Mouse (Mus musculus) intestine, embryonic 15.5 days (tissue): ENCODE measurements around the gene Gprasp1. TPM values are rescaled to one million over a fixed set of nuclear protein-coding genes. Genes with fewer than 3 reads are reported as not detected.
A peak's percentile ranks its signal among the peaks of the same experiment; 100 is the strongest.
"Not testable (repeated sequence)": the region's sequence is repeated elsewhere in the genome, so short reads cannot be mapped to it uniquely, and the experiment has no call there.

ENCODE experiments used
- ATAC-seq: fragments of 200-750 bp; cut with Nextera tagmentation; 2 replicates; pipeline ENCODE4 v1.8.0; 2017; ENCODE audit warnings: moderate TSS enrichment, moderate library complexity
- H3K27ac ChIP-seq: fragments of 300-500 bp; sonication (generic); 2 replicates; pipeline ENCODE4 v1.5.1; 2015; ENCODE audit warnings: mild to moderate bottlenecking, inconsistent platforms
- H3K27me3 ChIP-seq: fragments of 300-500 bp; sonication (generic); replicated peaks from 2 replicates; pipeline ENCODE4 v1.6.1; 2015; ENCODE audit warnings: inconsistent platforms
- H3K36me3 ChIP-seq: fragments of 300-500 bp; sonication (generic); 2 replicates; pipeline ENCODE4 v1.6.1; 2015; ENCODE audit warnings: inconsistent platforms
- H3K4me1 ChIP-seq: fragments of 300-500 bp; sonication (generic); replicated peaks from 2 replicates; pipeline ENCODE4 v1.6.1; 2015; ENCODE audit warnings: inconsistent platforms
- H3K4me2 ChIP-seq: fragments of 300-500 bp; sonication (generic); replicated peaks from 2 replicates; pipeline ENCODE4 v1.6.1; 2015; ENCODE audit warnings: mild to moderate bottlenecking, inconsistent platforms
- H3K4me3 ChIP-seq: fragments of 300-500 bp; sonication (generic); replicated peaks from 2 replicates; pipeline ENCODE4 v1.5.1; 2015; ENCODE audit warnings: inconsistent platforms
- H3K9ac ChIP-seq: fragments of 300-500 bp; sonication (generic); 2 replicates; pipeline ENCODE4 v1.6.1; 2015; ENCODE audit warnings: inconsistent platforms
- H3K9me3 ChIP-seq: fragments of 300-500 bp; sonication (generic); 2 replicates; pipeline ENCODE4 v1.6.1; 2016; ENCODE audit warnings: inconsistent platforms
- WGBS: fragments of 180-500 bp; shearing (Covaris S2); methylation state at CpG from one replicate; pipeline ENCODE4 v1.1.7; 2015; 5-methylcytosine and 5-hydroxymethylcytosine counted together
- polyA plus RNA-seq: library from polyadenylated mRNA; unstranded; fragments of >200 nt; fragmentation: Nextera tagmentation; extraction: Ambion mirVana; gene quantifications from 2 replicates; pipeline ENCODE4 v1.2.1, GENCODE M21; 2015

The Gprasp1 gene
- 27.7 and 30.0 TPM in 2 replicates for polyA plus RNA-seq

DNA sequence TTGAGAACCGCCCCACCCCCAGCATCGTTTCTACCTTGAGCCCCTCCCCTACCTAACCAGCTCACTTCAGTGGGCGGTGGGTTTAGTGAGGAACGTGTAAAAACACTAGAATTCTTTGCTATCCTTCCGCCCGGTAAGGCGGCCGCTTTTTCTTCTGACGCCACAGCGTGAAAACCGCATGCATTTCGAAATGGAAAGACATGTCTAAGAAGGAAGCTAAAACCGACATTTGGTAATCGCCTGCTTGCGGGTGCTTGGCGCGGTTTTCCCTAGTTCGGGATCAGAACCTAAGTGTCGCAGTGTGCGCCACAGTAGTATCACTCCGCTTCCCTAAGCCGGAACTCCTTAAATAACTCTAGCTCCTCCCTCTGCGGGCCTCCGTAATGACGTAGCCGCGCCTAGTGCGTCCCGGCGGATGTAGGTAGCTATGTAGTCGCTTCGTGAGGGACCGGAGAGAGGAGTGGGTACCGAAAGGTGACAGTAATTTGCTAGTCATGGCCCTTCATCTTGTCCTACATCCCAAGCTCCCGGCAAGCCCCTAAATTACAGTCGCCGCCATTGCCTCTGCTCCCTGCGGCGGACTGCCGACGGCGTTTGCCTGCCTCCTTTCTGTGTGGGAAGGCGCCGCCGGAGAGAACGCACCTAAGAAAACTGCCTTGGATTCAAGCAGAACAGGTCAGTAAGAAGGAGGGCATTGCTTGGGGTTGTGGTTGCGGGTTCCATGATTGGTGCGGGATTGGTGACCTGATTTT lies at the start of gene Gprasp1, which contains the start of gene Armcx5:
Gene Gprasp1, plus strand, starts transcription at position 430 of the 752 bp plus-strand sequence.
Gene Armcx5, plus strand, starts transcription at position 430 of the 752 bp plus-strand sequence.
- no peaks in the 10 kb centered on the region for H3K27me3 ChIP-seq
- 21% methylated on average over 48 of the region's 48 CpGs for WGBS
- peak within 1 kb of the TSS; percentile 46 for H3K4me2 ChIP-seq
- H3K9ac ChIP-seq = peak within 1 kb of the TSS; percentile 64
- peak; percentile 98 for ATAC-seq
- no peaks in the 10 kb centered on the region for H3K4me1 ChIP-seq
- H3K4me3 ChIP-seq = peak within 1 kb of the TSS; percentile 54
- H3K36me3 ChIP-seq = no peaks in the 10 kb centered on the region
- H3K9me3 ChIP-seq = no peaks in the 10 kb centered on the region
- H3K27ac ChIP-seq = 0 out of 2 replicates have a peak within 1 kb of the TSS, but pooled peaks have one; percentile 66

DNA sequence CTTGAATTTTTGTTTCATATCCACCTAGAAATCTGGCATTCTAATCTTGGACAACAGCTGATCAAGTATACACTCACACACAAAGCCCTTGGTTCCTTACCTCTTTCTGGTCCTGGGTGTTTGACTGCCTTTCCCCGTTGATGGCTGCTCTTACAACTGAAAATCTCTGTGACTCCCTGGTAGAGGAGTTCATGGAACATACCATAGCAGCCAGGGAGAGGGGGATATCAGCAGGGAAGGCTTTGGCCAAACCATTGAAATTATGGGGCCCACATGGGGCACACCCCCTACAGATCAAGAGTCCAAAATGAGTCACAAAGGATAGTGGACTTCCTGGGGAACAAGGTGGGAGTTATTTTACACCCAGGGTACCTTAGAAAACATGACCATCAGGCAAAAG lies 48.9 kb upstream of the Gprasp1 start, which contains the start of gene Tcp11x2:
Gene Tcp11x2, minus strand, starts transcription at position 158 of the 400 bp plus-strand sequence.
- Histone ChIP-seq H3K36me3 (no peaks in the 10 kb centered on the region), H3K9ac (no peak within 1 kb of the TSS), H3K4me2 (no peak within 1 kb of the TSS), H3K4me1 (no peaks in the 10 kb centered on the region), H3K27me3 (no peaks in the 10 kb centered on the region), H3K4me3 (no peak within 1 kb of the TSS), H3K27ac (no peak within 1 kb of the TSS), H3K9me3 (no peaks in the 10 kb centered on the region)
- ATAC-seq = no peak
- WGBS = 48% methylated on average over 1 of the region's 1 CpGs

DNA sequence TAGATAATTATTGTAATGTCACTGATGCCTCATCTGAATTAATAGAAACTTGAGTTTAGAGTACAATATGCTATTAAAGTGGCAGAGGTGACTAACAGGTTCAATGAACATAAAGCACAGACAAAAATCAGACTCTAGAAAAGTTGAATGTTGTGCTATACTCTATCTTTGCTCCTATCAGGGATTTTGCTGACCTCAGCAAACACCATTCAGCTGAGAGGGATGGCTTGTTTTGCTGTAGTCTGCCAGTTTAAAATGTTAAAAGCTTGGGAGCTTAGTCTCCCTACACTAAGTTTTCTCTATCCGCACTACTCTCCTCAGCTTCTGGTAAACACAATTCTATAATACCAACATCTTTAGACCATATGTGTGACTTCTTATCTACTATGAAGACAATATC lies 39.4 kb upstream of the Gprasp1 start:
- Histone ChIP-seq H3K36me3 (no peaks in the 10 kb centered on the region), H3K9ac (no peak overlapping the region), H3K27ac (no peak overlapping the region), H3K4me1 (no peaks in the 10 kb centered on the region), H3K4me2 (no peak overlapping the region), H3K9me3 (no peaks in the 10 kb centered on the region), H3K27me3 (no peaks in the 10 kb centered on the region), H3K4me3 (no peak overlapping the region)
- WGBS = 97% methylated on average over 1 of the region's 1 CpGs
- no peak for ATAC-seq

DNA sequence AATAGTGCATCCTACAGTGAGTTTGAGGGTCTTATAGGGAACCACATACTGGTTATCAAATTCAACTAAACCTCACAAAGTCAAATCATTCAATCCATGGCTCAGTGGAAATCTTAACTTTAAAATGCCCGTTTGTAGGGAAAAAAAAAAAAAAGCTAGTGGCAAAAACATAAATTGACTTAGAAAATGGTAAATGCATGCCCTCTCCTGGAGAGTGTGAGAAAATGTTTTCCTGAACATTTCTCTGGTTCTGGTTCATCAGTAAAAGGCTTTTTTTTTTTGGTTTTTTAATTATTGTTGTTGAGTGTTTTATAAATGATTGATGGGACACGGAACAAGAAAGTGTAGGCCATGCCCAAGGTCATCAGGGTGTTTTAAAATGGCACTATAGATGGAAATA lies 38.2 kb upstream of the Gprasp1 start:
- H3K36me3 ChIP-seq = no peaks in the 10 kb centered on the region
- 45% methylated on average over 2 of the region's 2 CpGs for WGBS
- no peak overlapping the region for H3K4me2 ChIP-seq
- H3K4me3 ChIP-seq = no peak overlapping the region
- H3K4me1 ChIP-seq = no peaks in the 10 kb centered on the region
- no peak overlapping the region for H3K9ac ChIP-seq
- H3K9me3 ChIP-seq = no peaks in the 10 kb centered on the region
- ATAC-seq = no peak
- H3K27me3 ChIP-seq = no peaks in the 10 kb centered on the region
- no peak overlapping the region for H3K27ac ChIP-seq

DNA sequence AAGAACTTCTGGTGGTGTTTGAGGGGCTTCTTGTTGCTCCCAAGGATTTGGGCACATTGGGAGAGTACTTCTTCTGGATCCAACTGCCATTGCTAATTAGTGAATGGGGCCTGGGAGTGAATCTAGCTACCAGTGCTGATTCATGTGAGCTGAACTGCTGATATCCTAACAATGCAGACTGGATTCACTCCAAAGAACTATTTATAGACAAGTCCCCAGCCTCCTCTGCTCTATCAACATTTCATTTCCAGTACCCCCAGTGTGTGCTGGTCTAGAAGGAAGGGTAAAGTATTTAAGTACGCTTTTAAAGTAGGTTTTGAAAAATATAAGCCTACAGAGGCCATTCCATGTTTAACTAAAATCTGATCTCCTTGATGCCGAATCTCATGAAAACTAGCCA lies 29.7 kb upstream of the Gprasp1 start:
- no peak overlapping the region for H3K9ac ChIP-seq
- 82% methylated on average over 2 of the region's 2 CpGs for WGBS

DNA sequence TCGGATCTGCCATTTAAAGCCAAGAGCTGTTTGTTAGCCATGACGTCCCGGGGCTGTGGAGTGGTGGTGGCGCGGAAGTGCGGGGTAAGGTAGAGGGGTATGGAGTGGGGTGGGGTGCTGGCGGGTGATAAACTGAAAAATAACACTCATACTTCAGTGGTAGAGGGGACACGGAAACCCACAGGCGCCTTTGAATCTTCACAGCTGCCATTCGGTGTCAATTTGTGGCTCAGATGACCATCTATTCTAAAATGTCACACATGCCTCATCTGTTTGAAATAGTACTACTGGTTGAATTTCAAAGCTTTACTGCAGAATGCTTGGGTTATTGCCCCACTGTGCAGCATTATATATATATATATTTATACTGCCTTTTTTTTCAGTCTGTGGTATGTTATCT lies 17.4 kb upstream of the Gprasp1 start, which contains the start of gene Tmsb15a:
Gene Tmsb15a, minus strand, starts transcription at position 101 of the 400 bp plus-strand sequence.
- no peak for ATAC-seq
- H3K4me3 ChIP-seq = no peak within 1 kb of the TSS

More for the DNA sequence above, 29.7 kb upstream of the Gprasp1 start:
- H3K4me2 ChIP-seq = no peak overlapping the region
- no peak overlapping the region for H3K27ac ChIP-seq
- no peaks in the 10 kb centered on the region for H3K36me3 ChIP-seq
- no peak for ATAC-seq
- no peaks in the 10 kb centered on the region for H3K27me3 ChIP-seq
- no peaks in the 10 kb centered on the region for H3K9me3 ChIP-seq
- no peaks in the 10 kb centered on the region for H3K4me1 ChIP-seq
- H3K4me3 ChIP-seq = no peak overlapping the region

DNA sequence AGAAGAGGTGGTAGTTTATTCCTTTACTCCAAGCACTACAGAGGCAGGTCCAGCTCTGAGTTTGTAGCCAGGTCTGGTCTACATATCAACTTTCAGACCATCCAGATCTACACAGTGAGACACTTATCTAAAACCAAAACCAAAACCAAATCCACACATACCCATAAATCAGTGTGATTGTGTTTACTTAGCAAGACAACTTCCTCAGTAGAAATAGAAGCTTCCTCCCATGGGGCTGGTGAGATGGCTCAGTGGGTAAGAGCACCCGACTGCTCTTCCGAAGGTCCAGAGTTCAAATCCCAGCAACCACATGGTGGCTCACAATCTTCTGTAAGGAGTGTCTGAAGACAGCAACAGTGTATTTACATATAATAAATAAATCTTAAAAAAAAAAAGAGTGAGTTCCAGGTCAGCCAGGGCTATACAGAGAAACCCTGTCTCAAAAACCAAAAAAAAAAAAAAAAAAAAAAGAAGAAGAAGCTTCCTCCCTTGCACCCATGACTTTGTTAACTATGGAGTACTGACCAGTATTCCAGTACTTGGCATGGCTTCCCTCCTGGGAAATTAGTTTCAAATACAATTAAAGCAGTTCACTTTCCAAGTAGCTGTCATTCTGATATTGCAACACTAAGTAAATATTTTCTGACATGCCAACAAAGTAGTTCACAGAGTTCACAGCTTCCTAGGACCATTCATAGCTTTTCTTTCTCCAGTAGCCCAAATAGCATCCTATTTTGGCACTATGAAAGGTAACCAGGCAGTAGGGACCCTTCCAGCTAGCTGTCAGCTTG lies 3.6 kb upstream of the Gprasp1 start:
- Histone ChIP-seq H3K4me2 (no peak overlapping the region), H3K36me3 (no peaks in the 10 kb centered on the region), H3K27ac (no peak overlapping the region), H3K27me3 (no peaks in the 10 kb centered on the region), H3K9me3 (no peaks in the 10 kb centered on the region), H3K4me3 (no peak overlapping the region), H3K4me1 (no peaks in the 10 kb centered on the region), H3K9ac (no peak overlapping the region)
- 87% methylated on average over 2 of the region's 2 CpGs for WGBS
- no peak for ATAC-seq

More for the DNA sequence above, 17.4 kb upstream of the Gprasp1 start, which contains the start of gene Tmsb15a:
- H3K9me3 ChIP-seq = no peaks in the 10 kb centered on the region
- H3K9ac ChIP-seq = no peak within 1 kb of the TSS
- no peaks in the 10 kb centered on the region for H3K4me1 ChIP-seq
- H3K27ac ChIP-seq = no peak within 1 kb of the TSS
- H3K4me2 ChIP-seq = no peak within 1 kb of the TSS
- 80% methylated on average over 10 of the region's 10 CpGs for WGBS
- H3K36me3 ChIP-seq = no peaks in the 10 kb centered on the region
- no peaks in the 10 kb centered on the region for H3K27me3 ChIP-seq

DNA sequence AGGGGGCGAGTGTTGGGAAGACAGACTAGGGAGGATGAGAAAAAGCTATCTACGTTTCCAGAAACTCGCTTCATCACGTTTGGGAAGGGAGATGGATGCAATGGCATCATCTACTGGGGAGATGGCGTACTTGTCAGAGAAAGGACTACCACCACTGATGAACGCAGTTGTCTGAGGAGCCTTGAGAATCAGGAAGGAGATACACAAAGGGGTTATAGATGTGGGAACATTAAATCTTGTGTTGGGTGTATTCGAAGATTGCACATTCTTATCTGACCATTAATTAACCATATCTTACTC lies 473 bp downstream of the Gprasp1 start:
- no peak overlapping the region for H3K27ac ChIP-seq

DNA sequence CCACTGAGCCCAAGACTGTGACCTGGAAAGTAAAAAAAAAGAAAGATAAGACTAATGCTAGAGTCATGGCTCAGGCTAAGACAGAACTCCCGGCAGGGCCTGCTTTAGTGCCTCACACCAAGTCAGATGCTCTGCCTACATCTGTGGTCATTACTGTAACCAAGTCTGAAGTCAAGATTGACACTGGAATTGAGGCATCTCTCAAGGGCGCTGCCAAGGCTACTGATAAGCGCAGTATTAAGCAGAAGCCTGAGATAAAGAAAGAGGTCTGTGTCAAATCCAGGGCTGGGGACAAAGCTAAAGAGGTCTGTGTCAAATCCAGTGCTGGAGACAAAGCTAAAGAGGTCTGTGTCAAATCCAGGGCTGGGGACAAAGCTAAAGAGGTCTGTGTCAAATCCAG lies 2.8 kb downstream of the Gprasp1 start:
- 91% methylated on average over 3 of the region's 3 CpGs for WGBS

More for the DNA sequence above, 473 bp downstream of the Gprasp1 start:
- Histone ChIP-seq H3K9ac (peak overlapping the region; percentile 64), H3K4me1 (no peaks in the 10 kb centered on the region), H3K27me3 (no peaks in the 10 kb centered on the region), H3K4me3 (peak overlapping the region; percentile 54), H3K36me3 (no peaks in the 10 kb centered on the region), H3K9me3 (no peaks in the 10 kb centered on the region), H3K4me2 (peak overlapping the region; percentile 46)
- 17% methylated on average over 7 of the region's 7 CpGs for WGBS
- peak; percentile 42 for ATAC-seq

DNA sequence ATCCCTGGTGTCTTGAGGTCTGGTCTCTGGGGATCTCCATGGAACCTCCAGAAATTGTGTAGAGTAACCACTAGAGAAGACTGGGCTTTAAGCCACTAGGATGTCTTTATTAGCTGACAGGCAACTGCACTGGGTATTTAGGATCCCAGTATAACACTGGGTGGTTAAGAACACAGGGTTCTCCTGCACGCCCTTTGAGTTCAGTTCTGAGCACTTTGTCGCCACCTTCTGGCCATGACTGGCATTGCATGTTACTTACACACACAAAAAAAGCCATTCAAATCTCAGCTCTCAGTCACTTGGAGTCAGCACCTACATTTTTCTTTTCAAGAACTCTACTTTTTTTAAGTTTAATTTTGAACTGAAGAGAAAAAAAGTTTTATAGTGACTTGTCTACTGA lies 10.3 kb downstream of the Gprasp1 start:
- Histone ChIP-seq H3K4me3 (no peak overlapping the region), H3K4me2 (no peak overlapping the region), H3K27ac (no peak overlapping the region), H3K27me3 (no peaks in the 10 kb centered on the region), H3K36me3 (no peaks in the 10 kb centered on the region), H3K4me1 (no peaks in the 10 kb centered on the region), H3K9ac (no peak overlapping the region), H3K9me3 (no peaks in the 10 kb centered on the region)
- 4% methylated on average over 2 of the region's 2 CpGs for WGBS
- peak; percentile 41; the same call in 1 of the 2 replicates for ATAC-seq

More for the DNA sequence above, 2.8 kb downstream of the Gprasp1 start:
- H3K36me3 ChIP-seq, H3K27ac ChIP-seq, H3K9ac ChIP-seq, ATAC-seq, H3K27me3 ChIP-seq, H3K9me3 ChIP-seq, H3K4me2 ChIP-seq, H3K4me3 ChIP-seq, H3K4me1 ChIP-seq: not testable (repeated sequence)

DNA sequence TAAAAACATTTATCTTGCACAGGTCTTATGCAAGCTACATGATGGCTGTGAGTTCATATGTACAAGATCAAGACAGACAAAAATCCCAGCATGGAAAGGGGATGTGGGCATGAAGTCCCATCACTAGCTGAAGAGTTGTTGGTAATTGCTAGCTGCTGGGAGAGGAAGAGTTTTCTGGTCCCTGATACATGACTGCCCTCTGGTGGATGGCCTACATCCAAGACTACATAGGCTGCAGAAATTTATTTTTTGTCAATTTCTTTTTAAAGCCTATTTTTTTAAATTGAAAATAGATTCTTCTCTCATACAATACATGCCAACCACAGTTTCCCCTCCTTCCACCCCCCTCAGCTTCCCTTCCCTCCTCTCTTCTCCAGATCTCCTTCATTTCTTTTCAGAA lies 19.2 kb downstream of the Gprasp1 start:
- Histone ChIP-seq H3K9ac (no peak overlapping the region), H3K4me3 (no peak overlapping the region)

DNA sequence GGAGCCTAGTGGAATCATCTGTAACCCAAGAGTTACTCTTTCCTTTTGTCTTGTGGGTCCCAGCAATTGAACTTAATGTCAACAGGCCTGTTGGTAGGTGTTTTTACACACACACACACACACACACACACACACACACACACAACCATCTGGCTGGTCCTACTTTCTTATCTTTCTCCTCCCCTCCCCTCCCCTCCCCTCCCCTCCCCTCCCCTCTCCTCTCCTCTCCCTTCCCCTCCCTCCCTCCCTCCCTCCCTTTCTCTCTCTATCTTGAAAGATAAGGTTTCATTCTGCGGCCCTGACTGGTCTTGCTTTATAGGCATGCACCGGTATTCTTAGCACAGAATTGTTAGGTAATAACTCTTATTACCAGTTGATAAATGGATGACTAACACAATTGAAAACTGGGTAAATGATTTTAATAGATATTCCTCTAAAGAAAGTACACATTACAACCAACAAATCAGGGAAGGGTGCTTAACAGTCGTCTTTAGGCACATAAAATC lies 25.6 kb downstream of the Gprasp1 start:
- Histone ChIP-seq H3K4me1 (no peaks in the 10 kb centered on the region), H3K4me3 (no peak overlapping the region), H3K4me2 (no peak overlapping the region), H3K27ac (no peak overlapping the region), H3K9ac (no peak overlapping the region), H3K9me3 (no peaks in the 10 kb centered on the region), H3K36me3 (no peaks in the 10 kb centered on the region), H3K27me3 (no peaks in the 10 kb centered on the region)
- 53% methylated on average over 2 of the region's 3 CpGs for WGBS
- ATAC-seq = peak; percentile 91

More for the DNA sequence above, 19.2 kb downstream of the Gprasp1 start:
- H3K36me3 ChIP-seq = no peaks in the 10 kb centered on the region
- H3K9me3 ChIP-seq = no peaks in the 10 kb centered on the region
- H3K4me2 ChIP-seq = no peak overlapping the region
- no peak overlapping the region for H3K27ac ChIP-seq
- H3K27me3 ChIP-seq = no peaks in the 10 kb centered on the region
- no peaks in the 10 kb centered on the region for H3K4me1 ChIP-seq
- no peak for ATAC-seq
